Mouse (Mus musculus): Measurements from ENCODE around the gene Cpeb3.

DNA sequence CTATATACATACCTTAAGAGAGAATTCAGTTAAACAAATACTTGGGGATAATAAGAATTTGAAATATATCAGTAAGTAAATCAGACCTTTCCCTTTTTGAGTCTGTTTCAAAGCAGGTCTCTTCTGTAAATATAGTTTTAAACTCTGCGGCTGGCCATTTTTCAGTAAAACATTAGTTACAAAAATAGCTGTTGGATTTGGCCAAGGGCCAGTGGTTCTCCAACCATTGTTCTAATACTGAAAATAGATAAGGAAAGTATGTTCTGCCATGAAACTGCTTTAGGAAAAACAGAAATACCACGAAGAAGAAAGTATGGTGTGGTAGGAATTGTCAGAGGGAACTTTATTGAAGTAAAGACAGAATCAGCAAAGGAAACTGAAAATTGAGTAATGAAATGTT is 6.3 kb upstream of the Cpeb3 start:
- TF ChIP-seq CTCF (IDR thresholded peaks at IDR 0.05; ENCODE audit: control insufficient read depth, insufficient read depth, insufficient read length) (no peak), USF1 (IDR thresholded peaks at IDR 0.05; ENCODE audit: low read depth) (no peak), MYOG (IDR thresholded peaks at IDR 0.05; ENCODE audit: control insufficient read depth, extremely low read depth, insufficient read length) (no peak), MAX (IDR thresholded peaks at IDR 0.05) (no peak)
